Mouse (Mus musculus) MEL-GATA-1-ER (cell line): Measurements from ENCODE around the gene Pkd1l1.

Source experiments
- DNase-seq: peaks from one replicate; pipeline ENCODE4 v3.0.0-alpha.2; 2012; ENCODE audit warnings: low read depth; ENCODE audit errors: extremely low read depth

Pkd1l1 gene

DNA sequence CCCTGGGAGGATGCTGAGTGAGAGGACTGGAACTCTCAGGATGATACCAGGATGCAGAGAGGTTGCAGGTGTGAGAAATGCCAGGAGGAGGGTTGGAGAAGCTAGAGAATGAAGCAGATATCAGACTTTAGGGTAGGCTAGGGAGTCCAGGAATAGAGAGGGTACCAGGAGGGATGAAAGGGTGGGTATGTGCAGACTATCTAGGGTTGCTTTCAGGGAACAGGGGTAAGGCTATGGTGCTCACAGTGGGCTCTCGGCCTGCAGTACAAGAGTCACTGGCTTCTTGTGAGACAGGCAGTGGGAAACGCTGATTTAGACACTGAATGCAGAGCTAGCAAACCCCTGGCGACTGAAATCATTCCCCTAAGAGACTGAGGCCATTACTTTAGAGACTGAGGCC is at the start of gene Pkd1l1:
Pkd1l1 (minus strand) TSS at position 101 of the 400 bp plus-strand sequence.
- no peak for DNase-seq

DNA sequence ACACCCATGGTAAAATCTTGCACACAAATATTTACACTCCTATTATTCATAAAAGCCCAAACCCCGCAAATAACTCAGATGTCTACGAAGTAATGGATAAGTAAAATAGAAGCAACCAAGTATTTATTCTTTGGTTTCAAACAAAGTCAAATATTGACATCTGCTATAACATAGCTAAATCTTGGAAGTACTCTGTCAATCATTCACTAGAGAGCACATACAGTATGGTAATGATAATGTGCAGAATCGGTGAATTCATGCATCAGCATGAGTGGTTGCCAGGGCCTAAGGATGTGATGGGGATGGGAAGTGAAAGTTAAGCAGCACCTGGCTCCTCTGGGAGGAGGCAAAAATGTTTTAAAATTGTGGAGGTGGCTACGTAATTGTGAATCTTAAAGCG is 47.1 kb upstream of the Pkd1l1 start:
- DNase-seq: no peak

DNA sequence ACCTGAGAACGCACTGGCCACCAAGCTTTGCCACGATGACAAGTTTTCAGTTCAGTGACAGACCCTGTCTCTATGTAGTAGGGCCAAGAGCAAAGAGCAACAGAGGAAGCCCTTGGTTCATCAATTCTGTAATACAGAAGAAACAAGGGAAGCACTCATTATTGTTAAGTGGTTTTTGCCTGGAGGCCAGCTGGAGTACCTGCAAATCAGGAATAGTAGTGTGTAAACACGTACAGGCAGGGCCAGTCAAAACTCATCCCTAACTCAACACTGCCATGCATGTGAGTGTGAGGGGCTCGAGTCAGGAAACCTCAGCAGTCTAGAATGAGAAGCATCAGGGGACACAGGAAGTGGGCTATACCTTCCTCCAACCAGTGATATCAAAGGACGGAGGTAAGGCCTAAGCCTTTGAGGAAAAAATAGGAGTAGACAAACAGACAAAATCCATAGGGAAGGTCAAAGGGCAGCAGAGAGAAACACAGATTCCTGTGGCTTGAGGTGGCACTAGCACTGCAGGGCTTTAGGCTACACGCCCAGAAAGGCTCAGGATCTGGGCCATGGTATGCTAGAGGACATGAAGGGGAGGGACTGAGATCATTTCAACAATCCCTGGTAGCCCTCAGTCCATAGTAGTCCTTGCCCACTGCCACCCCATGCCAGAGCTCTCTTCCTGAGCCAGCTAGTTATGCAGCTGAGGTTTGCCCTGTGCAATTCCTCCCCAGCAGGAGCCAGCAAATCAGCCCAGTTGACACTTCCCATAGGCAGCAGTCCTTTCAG is 45.6 kb upstream of the Pkd1l1 start:
- DNase-seq: no peak

DNA sequence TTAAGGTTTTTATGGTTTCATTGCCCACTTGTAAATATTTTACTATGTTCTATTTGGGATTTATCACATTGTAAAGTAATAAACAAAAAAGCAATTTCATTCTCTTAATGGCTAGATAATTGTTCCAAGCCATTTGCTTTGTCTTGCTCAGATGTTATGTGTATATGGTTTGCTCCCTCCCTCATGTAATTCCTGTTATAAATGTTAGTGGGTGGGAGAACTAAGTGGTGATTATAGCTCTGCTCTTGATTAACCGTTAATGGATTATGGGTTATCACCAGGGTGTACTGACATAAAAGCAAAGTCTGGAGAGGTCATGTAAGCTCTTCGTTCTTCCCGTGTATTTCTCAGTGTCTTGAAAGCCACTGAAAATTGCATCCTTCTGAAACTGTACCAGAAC is 41.7 kb upstream of the Pkd1l1 start:
- DNase-seq: no peak

- DNase-seq: peak; percentile 30
Measured at GRCm38 (mm10) chr11:9011348-9011747, 38.3 kb upstream of the Pkd1l1 start.

- peak; percentile 54 for DNase-seq
Measured at GRCm38 (mm10) chr11:9010853-9011339, 37.8 kb upstream of the Pkd1l1 start, which contains the start of gene Hus1. Hus1 (minus strand) TSS chr11:9011191.

DNA sequence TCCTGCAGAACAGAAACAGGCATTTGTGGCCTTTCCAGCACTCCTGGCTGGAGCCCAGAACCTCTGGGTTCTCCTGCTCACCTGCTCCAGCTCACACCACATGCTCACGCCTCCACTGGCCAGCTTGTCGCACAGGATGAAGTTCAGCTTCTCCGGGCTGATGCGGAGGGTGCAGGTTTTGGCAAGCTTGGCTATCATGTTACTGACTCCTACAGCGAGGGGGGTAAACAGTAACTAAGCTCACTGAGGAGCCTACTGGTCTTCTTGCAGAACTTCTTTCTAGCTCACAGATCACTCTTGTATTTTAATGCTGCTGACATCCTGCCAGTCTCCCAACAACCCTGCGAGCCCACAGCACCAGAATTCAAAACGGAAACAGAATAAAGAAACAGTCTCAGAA is 37.4 kb upstream of the Pkd1l1 start:
- DNase-seq: peak; percentile 46

GRCm38 (mm10) chr11:9008761-9009160 is 35.7 kb upstream of the Pkd1l1 start:
- DNase-seq: no peak

- no peak for DNase-seq
Measured at GRCm38 (mm10) chr11:8988084-8988483, 15.0 kb upstream of the Pkd1l1 start.

DNA sequence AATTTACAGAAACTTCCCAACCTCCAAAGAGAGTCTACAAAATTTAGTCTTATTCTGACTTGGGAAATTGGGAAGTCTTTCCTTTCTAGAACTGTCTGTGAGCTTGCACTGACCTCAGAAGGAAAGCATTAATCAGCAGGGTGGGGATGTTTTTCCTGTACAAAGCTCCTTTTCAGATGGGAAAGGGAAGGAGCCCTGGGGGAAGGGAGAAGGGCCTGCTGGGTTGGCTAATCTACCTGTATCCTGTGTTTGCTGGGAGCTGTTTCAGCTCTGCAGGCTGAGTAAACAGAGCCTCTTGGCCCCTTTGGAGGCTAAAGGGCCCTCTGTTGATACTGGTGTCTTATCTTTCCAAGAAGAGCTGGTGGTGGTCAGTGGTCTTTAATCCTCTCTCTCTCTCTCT is 13.0 kb upstream of the Pkd1l1 start:
- no peak for DNase-seq

GRCm38 (mm10) chr11:8983237-8983861 is 10.3 kb upstream of the Pkd1l1 start:
- DNase-seq: peak; percentile 22

GRCm38 (mm10) chr11:8978154-8978553 is 5.1 kb upstream of the Pkd1l1 start:
- no peak for DNase-seq

GRCm38 (mm10) chr11:8972093-8972492 is 973 bp downstream of the Pkd1l1 start:
- no peak for DNase-seq

DNA sequence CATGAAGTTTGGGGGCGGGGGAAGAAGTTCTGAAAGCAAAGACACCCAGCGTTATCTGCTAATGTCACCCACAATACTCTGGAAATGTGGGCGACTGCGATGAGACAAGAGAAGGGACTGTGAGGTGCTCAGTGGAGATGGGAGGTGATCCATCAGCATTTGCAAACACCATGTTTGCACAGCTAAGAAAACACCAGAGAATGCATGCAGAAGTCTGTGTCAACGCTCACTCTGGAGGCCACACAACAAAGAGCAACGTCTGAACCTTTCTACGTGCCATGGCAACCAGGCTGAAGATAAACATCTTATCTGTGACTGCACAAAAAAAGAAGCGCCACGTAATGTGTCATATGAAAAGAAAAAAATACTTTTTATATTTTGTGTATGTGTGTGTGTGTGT is 2.6 kb downstream of the Pkd1l1 start:
- DNase-seq: peak; percentile 26

DNA sequence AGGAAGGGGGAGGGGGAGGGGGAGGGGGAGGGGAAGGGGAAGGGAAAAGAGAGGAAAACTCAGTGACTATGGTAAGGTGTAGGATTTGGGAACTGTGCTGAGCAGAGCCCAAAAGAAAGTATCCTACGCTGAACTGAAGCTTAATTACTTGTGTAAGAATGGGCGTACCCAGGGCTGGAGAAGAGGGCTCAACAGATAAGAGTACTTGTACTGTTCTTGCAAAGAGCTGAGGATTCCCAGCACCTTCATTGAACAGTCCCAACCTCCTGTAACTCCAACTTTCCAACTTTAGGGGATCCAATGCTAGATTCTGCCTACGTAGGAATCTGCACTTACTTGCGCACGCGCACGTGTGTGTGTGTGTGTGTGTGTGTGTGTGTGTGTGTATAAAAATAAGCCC is 5.0 kb downstream of the Pkd1l1 start:
- DNase-seq: no peak

DNA sequence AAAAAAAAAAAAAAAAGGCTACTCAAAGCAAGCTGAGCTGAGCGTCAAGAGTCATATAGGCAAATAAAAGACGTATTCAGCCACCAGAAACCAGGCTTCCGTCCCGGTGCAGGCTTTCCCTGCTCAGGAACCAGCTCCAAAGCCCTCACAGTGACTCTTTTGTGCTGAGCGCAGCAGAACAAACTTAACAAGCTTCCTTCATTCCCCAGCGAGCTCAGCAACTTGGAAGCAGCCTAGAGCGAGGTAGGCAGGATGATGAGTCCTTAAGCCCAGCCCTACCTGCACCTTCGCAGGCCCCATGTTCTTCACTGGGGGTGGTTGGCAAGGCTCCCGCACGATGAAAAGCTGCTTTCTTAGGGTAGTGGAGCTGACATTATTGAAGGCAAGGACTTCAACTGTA is 14.5 kb downstream of the Pkd1l1 start:
- DNase-seq: no peak

DNA sequence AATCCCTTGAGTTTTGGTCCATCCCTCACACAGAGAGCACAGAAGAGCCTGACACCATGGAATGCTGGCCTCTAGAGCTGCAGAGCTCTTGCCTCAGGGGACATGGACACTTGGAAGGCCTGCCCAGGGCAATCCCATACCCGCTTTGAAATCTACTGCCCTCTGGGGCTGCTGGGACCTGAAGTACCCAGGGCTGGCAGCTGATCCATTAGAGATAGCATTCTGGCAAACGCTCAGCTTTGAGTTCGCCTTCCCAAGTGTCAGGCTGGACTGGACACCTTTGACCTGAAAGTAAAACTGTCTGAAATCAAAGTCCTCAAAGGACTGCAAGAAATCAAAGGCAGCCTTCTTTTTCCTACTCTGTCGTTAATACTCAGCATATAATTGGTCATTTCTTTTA is 15.0 kb downstream of the Pkd1l1 start:
- no peak for DNase-seq

GRCm38 (mm10) chr11:8957023-8957422 is 16.0 kb downstream of the Pkd1l1 start:
- DNase-seq: no peak

- DNase-seq: no peak
Measured at GRCm38 (mm10) chr11:8955678-8956077, 17.4 kb downstream of the Pkd1l1 start.

- no peak for DNase-seq
Measured at GRCm38 (mm10) chr11:8949765-8950430, 23.2 kb downstream of the Pkd1l1 start.

DNA sequence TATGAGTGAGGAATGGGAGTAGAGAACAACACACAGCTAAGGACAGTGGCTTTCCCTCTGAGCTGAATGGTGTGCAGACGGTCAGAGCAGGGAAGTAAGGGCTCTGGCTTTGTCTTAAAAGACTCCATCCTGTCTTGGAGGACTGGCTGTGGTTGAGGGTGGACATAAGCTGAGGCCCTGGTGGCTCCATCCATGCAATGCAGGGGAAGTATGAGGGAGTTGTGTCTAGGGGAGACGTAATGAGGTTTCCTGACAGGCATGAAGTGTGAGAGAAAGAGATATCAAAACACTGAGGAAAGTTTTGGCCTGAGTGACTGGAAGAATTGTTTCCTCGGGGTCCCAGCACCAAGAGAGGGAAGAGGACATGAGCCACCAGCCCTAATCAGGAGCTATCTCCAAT is 24.2 kb downstream of the Pkd1l1 start:
- no peak for DNase-seq

GRCm38 (mm10) chr11:8944114-8944513 is 29.0 kb downstream of the Pkd1l1 start:
- DNase-seq: no peak
